Mouse (Mus musculus): ENCODE data around the gene Efcab12. TPM values are rescaled to one million over a fixed set of nuclear protein-coding genes. Genes with fewer than 3 reads are reported as not detected.

The Efcab12 gene
- 0.24 TPM for polyA plus RNA-seq (2017; shearing (Covaris generic))

GRCm38 (mm10) chr6:115838161-115838597 is at the start of gene Efcab12:
Gene Efcab12, minus strand, starts transcription at chr6:115838412.

GRCm38 (mm10) chr6:115853091-115853813 is 15.0 kb upstream of the Efcab12 start, which contains the start of the genes Mbd4 and Ift122:
Gene Mbd4, minus strand, starts transcription at chr6:115853371.
Gene Ift122, plus strand, starts transcription at chr6:115853470.

GRCm38 (mm10) chr6:115808488-115809231 is 29.6 kb downstream of the Efcab12 start, which contains the start of gene Rpl32:
Gene Rpl32, minus strand, starts transcription at chr6:115808747.

GRCm38 (mm10) chr6:115774501-115774921 is 63.7 kb downstream of the Efcab12 start, which contains the start of gene Cand2:
Gene Cand2, plus strand, starts transcription at chr6:115774538.

GRCm38 (mm10) chr6:115761995-115762756 is 76.0 kb downstream of the Efcab12 start, which contains the start of gene Tmem40:
Gene Tmem40, minus strand, starts transcription at chr6:115762410.

Other genes starting within 250 kb of the Efcab12 start
- 0.50 TPM for gene Mkrn2os, start 245.8 kb downstream of the Efcab12 start, polyA plus RNA-seq (2017; shearing (Covaris generic))
- 42.2 TPM for gene Mkrn2, start 236.5 kb downstream of the Efcab12 start, polyA plus RNA-seq (2017; shearing (Covaris generic))
- gene Raf1, start 161.8 kb downstream of the Efcab12 start, polyA plus RNA-seq (2017; shearing (Covaris generic)): 151 TPM
- gene Tmem40, start 76.0 kb downstream of the Efcab12 start, polyA plus RNA-seq (2017; shearing (Covaris generic)): not detected
- gene Cand2, start 63.9 kb downstream of the Efcab12 start, polyA plus RNA-seq (2017; shearing (Covaris generic)): 12.5 TPM
- 2,697 TPM for gene Rpl32, start 29.7 kb downstream of the Efcab12 start, polyA plus RNA-seq (2017; shearing (Covaris generic))
- gene Mbd4, start 15.0 kb upstream of the Efcab12 start, polyA plus RNA-seq (2017; shearing (Covaris generic)): 13.8 TPM
- 5.2 TPM for gene Ift122, start 15.1 kb upstream of the Efcab12 start, polyA plus RNA-seq (2017; shearing (Covaris generic))
- not detected for gene Rho, start 93.3 kb upstream of the Efcab12 start, polyA plus RNA-seq (2017; shearing (Covaris generic))
- gene H1foo, start 106.5 kb upstream of the Efcab12 start, polyA plus RNA-seq (2017; shearing (Covaris generic)): not detected
- gene Plxnd1, start 156.6 kb upstream of the Efcab12 start, polyA plus RNA-seq (2017; shearing (Covaris generic)): 3.2 TPM

All from inflammation-experienced regulatory T-cells, adult 16 weeks (primary cell).